Mouse (Mus musculus): ENCODE data around the gene Mgrn1. TPM values are rescaled to one million over a fixed set of nuclear protein-coding genes. Genes with fewer than 3 reads are reported as not detected.

Gene Mgrn1
- polyA plus RNA-seq, 1 experiment from 2014 or later: 128 TPM

DNA sequence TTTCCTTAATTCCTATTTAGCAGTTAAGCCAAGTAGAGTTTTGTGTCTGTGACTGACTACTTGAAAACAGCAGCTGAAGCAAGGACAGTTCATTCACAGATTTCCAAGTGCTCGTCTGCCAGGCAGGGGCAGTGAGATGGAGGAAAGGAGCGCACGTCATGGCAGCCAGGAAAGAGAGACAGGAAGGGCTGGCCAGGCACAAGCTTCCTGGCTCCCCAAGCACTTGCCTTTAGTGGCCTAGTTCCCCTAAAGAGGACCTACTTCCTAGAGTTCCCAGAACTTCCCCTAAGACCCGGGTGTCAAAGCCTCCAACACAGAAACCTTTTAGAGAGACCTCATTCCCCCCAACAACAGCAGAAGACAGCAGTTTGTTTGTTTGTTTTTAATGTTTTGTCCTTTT is 34.5 kb downstream of the Mgrn1 start:
- Histone ChIP-seq H3K4me3 (ENCODE audit: low read length) (no peak overlapping the region), H3K27ac (ENCODE audit: low read length) (peak overlapping the region; percentile 53; the same call in 1 of the 2 replicates), H3K36me3 (ENCODE audit: control insufficient read depth, insufficient read depth) (peaks cover 48% of the 10 kb centered on the region), H3K4me1 (ENCODE audit: control insufficient read depth, insufficient read depth, low read length) (no peaks in the 10 kb centered on the region), H3K4me2 (ENCODE audit: low read depth, low read length) (no peak overlapping the region), H3K9ac (ENCODE audit: low read length) (no peak overlapping the region), H3K9me3 (replicated peaks; ENCODE audit: control insufficient read depth, low read length) (no peaks in the 10 kb centered on the region), H3K27me3 (ENCODE audit: control insufficient read depth, insufficient read depth, low read length) (no peaks in the 10 kb centered on the region)
- ATAC-seq (replicated peaks; ENCODE audit: extremely low read depth, insufficient read depth, low FRiP score): no peak
- WGBS: 58% methylated on average over 4 of the region's 4 CpGs

DNA sequence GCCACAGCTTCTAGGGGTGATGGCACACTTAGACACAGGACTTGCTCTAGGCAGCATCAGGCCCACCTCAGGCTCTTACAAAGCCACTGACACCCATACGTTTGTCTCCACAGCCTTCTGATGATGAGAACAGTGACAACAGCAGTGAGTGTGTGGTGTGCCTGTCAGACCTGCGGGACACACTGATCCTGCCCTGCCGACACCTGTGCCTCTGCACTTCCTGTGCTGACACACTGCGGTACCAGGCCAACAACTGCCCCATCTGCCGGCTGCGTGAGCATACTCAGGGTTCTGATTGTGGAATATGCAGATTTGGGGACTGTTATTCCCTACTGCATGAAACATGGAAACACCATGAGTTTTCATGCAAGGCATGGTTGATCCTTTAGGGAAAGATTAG is 36.4 kb downstream of the Mgrn1 start:
- no peak for ATAC-seq (replicated peaks; ENCODE audit: extremely low read depth, insufficient read depth, low FRiP score)
- H3K27ac ChIP-seq (ENCODE audit: low read length): no peak overlapping the region
- H3K4me3 ChIP-seq (ENCODE audit: low read length): no peak overlapping the region
- H3K4me2 ChIP-seq (ENCODE audit: low read depth, low read length): no peak overlapping the region
- no peaks in the 10 kb centered on the region for H3K27me3 ChIP-seq (ENCODE audit: control insufficient read depth, insufficient read depth, low read length)
- peaks cover 48% of the 10 kb centered on the region for H3K36me3 ChIP-seq (ENCODE audit: control insufficient read depth, insufficient read depth)
- no peak overlapping the region for H3K9ac ChIP-seq (ENCODE audit: low read length)
- WGBS: 86% methylated on average over 6 of the region's 6 CpGs
- H3K9me3 ChIP-seq (replicated peaks; ENCODE audit: control insufficient read depth, low read length): no peaks in the 10 kb centered on the region
- no peaks in the 10 kb centered on the region for H3K4me1 ChIP-seq (ENCODE audit: control insufficient read depth, insufficient read depth, low read length)

DNA sequence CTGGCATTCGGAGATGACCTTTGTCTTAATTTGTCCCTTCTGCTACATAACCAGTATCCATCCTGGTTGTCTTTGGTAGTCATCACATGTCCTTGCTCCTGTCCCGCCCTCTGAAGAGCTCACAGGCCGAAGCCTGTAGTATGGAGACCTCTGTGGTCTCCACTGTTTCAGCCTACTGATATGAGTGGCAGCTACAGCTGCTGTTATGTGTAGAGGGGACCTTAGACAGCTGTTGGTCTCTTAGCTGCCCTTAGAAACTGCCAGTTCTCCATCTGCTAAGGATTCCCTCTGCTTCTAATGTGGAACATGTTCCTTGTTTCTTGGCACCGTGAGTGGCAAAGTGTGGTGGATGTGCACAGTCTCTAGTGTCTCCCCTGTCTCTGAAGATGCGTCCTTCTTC is 37.9 kb downstream of the Mgrn1 start:
- no peak overlapping the region for H3K9ac ChIP-seq (ENCODE audit: low read length)
- no peaks in the 10 kb centered on the region for H3K27me3 ChIP-seq (ENCODE audit: control insufficient read depth, insufficient read depth, low read length)
- no peak for ATAC-seq (replicated peaks; ENCODE audit: extremely low read depth, insufficient read depth, low FRiP score)
- H3K36me3 ChIP-seq (ENCODE audit: control insufficient read depth, insufficient read depth): peaks cover 54% of the 10 kb centered on the region
- WGBS: 93% methylated on average over 5 of the region's 5 CpGs
- no peak overlapping the region for H3K27ac ChIP-seq (ENCODE audit: low read length)
- no peaks in the 10 kb centered on the region for H3K9me3 ChIP-seq (replicated peaks; ENCODE audit: control insufficient read depth, low read length)
- no peaks in the 10 kb centered on the region for H3K4me1 ChIP-seq (ENCODE audit: control insufficient read depth, insufficient read depth, low read length)
- H3K4me2 ChIP-seq (ENCODE audit: low read depth, low read length): no peak overlapping the region
- H3K4me3 ChIP-seq (ENCODE audit: low read length): no peak overlapping the region

DNA sequence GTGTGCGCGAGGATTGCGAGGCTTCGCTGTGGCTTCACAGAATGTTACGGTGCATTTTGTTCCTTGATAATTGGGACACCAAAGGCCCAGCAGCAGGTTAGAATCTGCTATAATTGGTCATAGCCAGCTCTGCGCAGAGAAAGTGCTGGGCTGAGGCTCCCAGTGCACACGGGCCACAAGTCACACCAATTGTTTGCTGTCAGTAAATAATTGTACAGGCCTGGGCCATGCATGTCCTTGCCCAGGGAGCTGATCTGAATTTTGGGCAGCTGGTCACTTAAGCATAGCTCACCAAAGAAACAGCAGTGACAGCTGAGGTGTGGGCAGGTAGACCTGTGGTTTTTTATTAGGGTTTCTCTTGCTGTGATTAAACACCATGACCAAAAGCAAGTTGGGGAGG is 41.9 kb downstream of the Mgrn1 start:
- WGBS: 94% methylated on average over 7 of the region's 7 CpGs
- no peaks in the 10 kb centered on the region for H3K9me3 ChIP-seq (replicated peaks; ENCODE audit: control insufficient read depth, low read length)
- H3K4me2 ChIP-seq (ENCODE audit: low read depth, low read length): no peak overlapping the region
- H3K27ac ChIP-seq (ENCODE audit: low read length): no peak overlapping the region
- peaks cover 71% of the 10 kb centered on the region for H3K36me3 ChIP-seq (ENCODE audit: control insufficient read depth, insufficient read depth)
- no peak overlapping the region for H3K4me3 ChIP-seq (ENCODE audit: low read length)
- no peak overlapping the region for H3K9ac ChIP-seq (ENCODE audit: low read length)
- ATAC-seq (replicated peaks; ENCODE audit: extremely low read depth, insufficient read depth, low FRiP score): no peak
- H3K27me3 ChIP-seq (ENCODE audit: control insufficient read depth, insufficient read depth, low read length): no peaks in the 10 kb centered on the region
- peaks cover 5% of the 10 kb centered on the region; the same call in 1 of the 2 replicates for H3K4me1 ChIP-seq (ENCODE audit: control insufficient read depth, insufficient read depth, low read length)

DNA sequence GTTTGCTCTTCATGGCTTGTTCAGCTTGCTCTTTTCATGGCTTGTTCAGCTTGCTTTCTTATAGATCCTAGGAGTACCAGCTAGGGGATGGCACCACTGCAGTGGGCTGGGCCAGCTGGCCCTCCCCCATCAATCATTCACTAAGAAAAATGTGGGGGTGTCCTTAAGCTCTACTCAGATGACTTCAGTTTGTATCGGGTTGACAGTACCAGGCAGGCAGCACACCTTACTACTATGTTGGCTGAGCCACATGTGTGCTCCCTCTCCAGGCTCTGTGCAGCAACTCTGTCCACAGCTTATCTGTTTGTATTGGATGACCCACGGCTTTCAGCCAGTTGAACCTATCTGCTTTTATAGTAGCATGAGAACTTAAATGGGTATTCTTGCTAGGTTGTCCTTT is 42.4 kb downstream of the Mgrn1 start:
- Histone ChIP-seq H3K9ac (ENCODE audit: low read length) (no peak overlapping the region), H3K4me1 (ENCODE audit: control insufficient read depth, insufficient read depth, low read length) (peaks cover 5% of the 10 kb centered on the region; the same call in 1 of the 2 replicates), H3K4me3 (ENCODE audit: low read length) (no peak overlapping the region), H3K27me3 (ENCODE audit: control insufficient read depth, insufficient read depth, low read length) (no peaks in the 10 kb centered on the region), H3K9me3 (replicated peaks; ENCODE audit: control insufficient read depth, low read length) (no peaks in the 10 kb centered on the region), H3K4me2 (ENCODE audit: low read depth, low read length) (no peak overlapping the region), H3K36me3 (ENCODE audit: control insufficient read depth, insufficient read depth) (peaks cover 67% of the 10 kb centered on the region), H3K27ac (ENCODE audit: low read length) (no peak overlapping the region)
- no peak for ATAC-seq (replicated peaks; ENCODE audit: extremely low read depth, insufficient read depth, low FRiP score)
- WGBS: 74% methylated on average over 2 of the region's 2 CpGs

DNA sequence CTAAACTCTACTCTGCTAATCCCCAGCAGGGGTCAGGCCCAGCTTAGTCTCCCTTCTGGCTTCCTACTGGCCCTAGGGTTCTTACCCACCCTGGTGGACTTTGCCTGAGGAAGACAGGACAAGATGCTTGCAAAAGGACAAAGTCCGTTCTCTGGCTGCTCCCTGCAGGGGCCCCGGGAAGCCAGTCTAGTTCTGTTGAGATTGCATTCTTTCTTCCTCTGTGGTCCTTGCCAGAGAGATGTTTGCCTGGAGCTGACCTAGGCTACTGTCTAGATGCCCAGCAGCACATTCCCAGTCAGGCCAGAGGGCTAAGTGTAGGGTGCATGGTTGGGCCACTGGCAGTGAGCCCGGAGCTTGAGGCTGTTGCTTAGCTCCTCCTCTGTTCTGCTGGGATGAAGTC is 46.4 kb downstream of the Mgrn1 start:
- Histone ChIP-seq H3K4me1 (ENCODE audit: control insufficient read depth, insufficient read depth, low read length) (peaks cover 10% of the 10 kb centered on the region; the same call in 1 of the 2 replicates), H3K36me3 (ENCODE audit: control insufficient read depth, insufficient read depth) (peaks cover 67% of the 10 kb centered on the region), H3K9ac (ENCODE audit: low read length) (no peak overlapping the region), H3K4me3 (ENCODE audit: low read length) (no peak overlapping the region), H3K27me3 (ENCODE audit: control insufficient read depth, insufficient read depth, low read length) (no peaks in the 10 kb centered on the region), H3K4me2 (ENCODE audit: low read depth, low read length) (no peak overlapping the region), H3K9me3 (replicated peaks; ENCODE audit: control insufficient read depth, low read length) (no peaks in the 10 kb centered on the region), H3K27ac (ENCODE audit: low read length) (no peak overlapping the region)
- no peak for ATAC-seq (replicated peaks; ENCODE audit: extremely low read depth, insufficient read depth, low FRiP score)
- WGBS: 67% methylated on average over 3 of the region's 3 CpGs

DNA sequence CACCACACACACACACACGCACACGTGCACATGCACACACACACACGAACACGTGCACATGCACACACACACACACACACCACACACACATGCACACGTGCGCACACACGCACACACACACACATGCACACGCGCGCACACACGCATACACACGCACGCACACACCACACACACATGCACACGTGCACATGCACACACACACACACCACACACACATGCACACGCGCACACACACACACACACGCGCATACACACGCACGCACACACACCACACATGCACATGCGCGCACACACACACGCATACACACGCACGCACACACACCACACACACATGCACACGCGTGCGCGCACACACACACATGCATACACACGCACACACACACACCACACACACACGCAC is 49.4 kb downstream of the Mgrn1 start:
- Histone ChIP-seq H3K4me1 (ENCODE audit: control insufficient read depth, insufficient read depth, low read length) (peaks cover 18% of the 10 kb centered on the region), H3K9ac (ENCODE audit: low read length) (no peak overlapping the region), H3K9me3 (replicated peaks; ENCODE audit: control insufficient read depth, low read length) (no peaks in the 10 kb centered on the region), H3K36me3 (ENCODE audit: control insufficient read depth, insufficient read depth) (peaks cover 50% of the 10 kb centered on the region), H3K4me2 (ENCODE audit: low read depth, low read length) (no peak overlapping the region), H3K27me3 (ENCODE audit: control insufficient read depth, insufficient read depth, low read length) (no peaks in the 10 kb centered on the region), H3K4me3 (ENCODE audit: low read length) (no peak overlapping the region), H3K27ac (ENCODE audit: low read length) (no peak overlapping the region; the same call in 1 of the 2 replicates)
- 95% methylated on average over 31 of the region's 31 CpGs for WGBS
- no peak for ATAC-seq (replicated peaks; ENCODE audit: extremely low read depth, insufficient read depth, low FRiP score)

DNA sequence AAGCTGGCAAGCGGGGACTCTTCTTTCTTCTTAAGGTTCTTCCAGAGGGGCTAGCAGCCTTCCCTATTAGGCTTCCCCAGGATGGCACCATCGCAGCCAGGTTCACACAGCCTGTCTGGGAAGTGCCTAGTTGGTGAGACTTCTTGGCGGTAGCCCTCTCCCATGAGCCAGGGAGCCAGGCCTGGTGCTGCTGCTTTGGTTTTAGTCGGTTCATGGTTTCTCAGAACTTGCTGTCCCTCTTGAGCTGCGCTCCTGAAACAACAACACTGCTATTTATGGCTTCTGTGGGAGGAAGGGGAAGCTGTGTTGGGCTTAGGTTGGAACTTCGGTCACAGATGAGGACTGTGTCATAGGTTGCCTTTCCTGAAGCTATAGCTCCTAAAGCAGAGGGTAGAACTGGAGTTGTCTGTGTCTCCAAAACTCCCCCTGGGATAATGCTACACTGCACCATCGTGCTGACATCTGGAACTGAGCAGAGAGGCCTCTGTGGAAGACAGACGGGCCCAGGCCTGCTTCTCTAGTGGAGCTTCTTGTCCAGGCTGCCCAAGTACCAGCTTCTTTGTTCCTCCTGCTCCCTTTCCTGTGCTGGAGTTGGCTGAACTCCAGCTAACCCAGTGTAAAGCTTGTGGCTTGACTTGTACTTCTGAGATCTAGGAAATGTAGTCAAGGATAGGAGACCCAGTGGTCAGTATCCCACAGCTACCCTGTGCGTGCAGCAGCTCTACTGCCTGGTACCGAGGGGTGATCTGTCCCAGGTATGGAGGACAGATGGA is 50.1 kb downstream of the Mgrn1 start:
- no peak overlapping the region for H3K4me2 ChIP-seq (ENCODE audit: low read depth, low read length)
- H3K9ac ChIP-seq (ENCODE audit: low read length): no peak overlapping the region
- H3K4me1 ChIP-seq (ENCODE audit: control insufficient read depth, insufficient read depth, low read length): peaks cover 18% of the 10 kb centered on the region
- no peaks in the 10 kb centered on the region for H3K9me3 ChIP-seq (replicated peaks; ENCODE audit: control insufficient read depth, low read length)
- WGBS: 61% methylated on average over 10 of the region's 10 CpGs
- no peak overlapping the region for H3K4me3 ChIP-seq (ENCODE audit: low read length)
- H3K27ac ChIP-seq (ENCODE audit: low read length): peak overlapping the region; percentile 68
- H3K27me3 ChIP-seq (ENCODE audit: control insufficient read depth, insufficient read depth, low read length): no peaks in the 10 kb centered on the region
- H3K36me3 ChIP-seq (ENCODE audit: control insufficient read depth, insufficient read depth): peaks cover 48% of the 10 kb centered on the region
- no peak for ATAC-seq (replicated peaks; ENCODE audit: extremely low read depth, insufficient read depth, low FRiP score)

DNA sequence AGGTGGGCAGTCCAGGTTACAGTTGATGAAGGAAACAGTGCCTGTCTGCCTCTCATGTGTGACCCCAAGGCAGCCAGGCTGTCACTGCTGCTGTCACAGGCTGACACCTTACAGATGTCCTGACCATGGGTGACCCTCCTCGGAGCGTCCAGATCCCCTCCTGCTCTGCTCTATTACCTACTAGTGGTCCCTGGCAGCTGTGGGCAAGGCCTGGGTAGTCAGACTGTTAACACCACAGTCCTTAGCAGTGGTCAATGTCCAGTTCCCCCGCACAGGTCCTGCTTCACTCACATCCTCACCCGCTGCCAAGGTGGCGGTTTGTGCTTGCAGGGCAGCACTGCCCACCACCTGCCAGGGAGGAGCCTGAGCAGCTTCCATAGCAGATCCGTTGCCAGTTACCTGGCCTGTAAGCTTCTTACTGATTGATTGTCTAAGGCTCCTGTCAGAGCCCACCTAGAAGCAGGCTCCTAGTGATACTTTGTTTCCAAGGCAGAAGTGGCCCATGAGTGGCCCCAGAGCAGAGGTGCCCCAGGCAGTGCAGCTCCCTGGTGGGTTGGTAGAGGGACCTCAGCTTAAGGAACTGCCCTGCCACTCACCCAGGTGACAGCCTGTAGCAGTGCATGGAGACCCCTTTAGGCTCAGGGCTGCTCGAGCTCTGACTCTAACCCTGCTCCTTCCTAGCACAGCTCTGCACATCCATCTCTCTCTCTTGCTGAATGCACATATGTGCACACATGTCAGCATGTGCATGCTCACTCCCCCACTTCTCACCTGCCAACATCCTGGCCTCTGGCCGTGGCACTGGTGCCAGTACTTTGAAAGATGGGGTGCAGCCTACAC is 51.5 kb downstream of the Mgrn1 start:
- WGBS: 89% methylated on average over 8 of the region's 8 CpGs
- H3K27ac ChIP-seq (ENCODE audit: low read length): no peak overlapping the region
- H3K9ac ChIP-seq (ENCODE audit: low read length): no peak overlapping the region
- H3K9me3 ChIP-seq (replicated peaks; ENCODE audit: control insufficient read depth, low read length): no peaks in the 10 kb centered on the region
- ATAC-seq (replicated peaks; ENCODE audit: extremely low read depth, insufficient read depth, low FRiP score): no peak
- H3K36me3 ChIP-seq (ENCODE audit: control insufficient read depth, insufficient read depth): peaks cover 44% of the 10 kb centered on the region
- no peaks in the 10 kb centered on the region for H3K27me3 ChIP-seq (ENCODE audit: control insufficient read depth, insufficient read depth, low read length)
- H3K4me3 ChIP-seq (ENCODE audit: low read length): no peak overlapping the region
- no peak overlapping the region for H3K4me2 ChIP-seq (ENCODE audit: low read depth, low read length)
- H3K4me1 ChIP-seq (ENCODE audit: control insufficient read depth, insufficient read depth, low read length): peaks cover 14% of the 10 kb centered on the region

Measured in heart, embryonic 16.5 days (tissue).